Mouse (Mus musculus): ENCODE measurements around the gene Arhgap11a. TPM values are rescaled to one million over a fixed set of nuclear protein-coding genes. Genes with fewer than 3 reads are reported as not detected.

Arhgap11a gene
- total RNA-seq, 2 experiments from 2014 or later, result 2.6 to 3.1 TPM

GRCm38 (mm10) chr2:113822367-113822766 is 26.1 kb downstream of the Arhgap11a start:
- intact Hi-C loops (cut with DNase I), result loop anchor here (5.0 kb wide), 2 partner anchors 285 to 330 kb away; no protein-coding TSS in a partner anchor
- DNase-seq (ENCODE audit: low spot score in 2 of 2), result no peak

- DNase-seq (ENCODE audit: low spot score in 2 of 2), result no peak
- intact Hi-C loops (cut with DNase I), result loop anchor here (5.0 kb wide), 2 partner anchors 284 to 329 kb away; no protein-coding TSS in a partner anchor
These were observed 27.2 kb downstream of the Arhgap11a start for GRCm38 (mm10) chr2:113821176-113821734.

GRCm38 (mm10) chr2:113820117-113820516 is 28.3 kb downstream of the Arhgap11a start:
- no peak for DNase-seq (ENCODE audit: low spot score in 2 of 2)
- intact Hi-C loops (cut with DNase I), result loop anchor here (5.0 kb wide), 2 partner anchors 283 to 328 kb away; no protein-coding TSS in a partner anchor

- DNase-seq (ENCODE audit: low spot score in 2 of 2), result no peak
- intact Hi-C loops (cut with DNase I), result no loop called here
These were observed 30.5 kb downstream of the Arhgap11a start for GRCm38 (mm10) chr2:113817681-113818606.

- intact Hi-C loops (cut with DNase I), result loop anchor here (5.0 kb wide), 2 partner anchors 270 to 310 kb away; no protein-coding TSS in a partner anchor
- peak; percentile 56 to 60 for DNase-seq (ENCODE audit: low spot score in 2 of 2)
These were observed 40.8 kb downstream of the Arhgap11a start for GRCm38 (mm10) chr2:113807640-113808039.

- intact Hi-C loops (cut with DNase I), result loop anchor here (5.0 kb wide), 2 partner anchors 270 to 310 kb away; no protein-coding TSS in a partner anchor
- no peak for DNase-seq (ENCODE audit: low spot score in 2 of 2)
These were observed 41.4 kb downstream of the Arhgap11a start for GRCm38 (mm10) chr2:113806851-113807577.

GRCm38 (mm10) chr2:113805765-113806164 is 42.7 kb downstream of the Arhgap11a start:
- peak in 1 of 2 experiments; percentile 60 for DNase-seq (ENCODE audit: low spot score in 2 of 2)
- intact Hi-C loops (cut with DNase I), result loop anchor here (5.0 kb wide), 2 partner anchors 268 to 308 kb away; no protein-coding TSS in a partner anchor

GRCm38 (mm10) chr2:113803753-113804152 is 44.7 kb downstream of the Arhgap11a start:
- intact Hi-C loops (cut with DNase I), result no loop called here

GRCm38 (mm10) chr2:113800846-113801245 is 47.6 kb downstream of the Arhgap11a start:
- no peak for DNase-seq (ENCODE audit: low spot score in 2 of 2)
- intact Hi-C loops (cut with DNase I), result no loop called here

More at GRCm38 (mm10) chr2:113803753-113804152, 44.7 kb downstream of the Arhgap11a start:
- no peak for DNase-seq (ENCODE audit: low spot score in 2 of 2)

- intact Hi-C loops (cut with DNase I), result no loop called here
- no peak for DNase-seq (ENCODE audit: low spot score in 2 of 2)
These were observed 49.9 kb downstream of the Arhgap11a start for GRCm38 (mm10) chr2:113798605-113799004.

GRCm38 (mm10) chr2:113795186-113795585 is 53.3 kb downstream of the Arhgap11a start:
- intact Hi-C loops (cut with DNase I), result no loop called here
- DNase-seq (ENCODE audit: low spot score in 2 of 2), result no peak

GRCm38 (mm10) chr2:113793521-113793920 is 54.9 kb downstream of the Arhgap11a start:
- intact Hi-C loops (cut with DNase I), result no loop called here
- DNase-seq (ENCODE audit: low spot score in 2 of 2), result no peak

GRCm38 (mm10) chr2:113788821-113789387 is 59.6 kb downstream of the Arhgap11a start:
- intact Hi-C loops (cut with DNase I), result no loop called here
- no peak for DNase-seq (ENCODE audit: low spot score in 2 of 2)

- no peak for DNase-seq (ENCODE audit: low spot score in 2 of 2)
- intact Hi-C loops (cut with DNase I), result no loop called here
These were observed 60.6 kb downstream of the Arhgap11a start for GRCm38 (mm10) chr2:113787882-113788281.

- DNase-seq (ENCODE audit: low spot score in 2 of 2), result no peak
- intact Hi-C loops (cut with DNase I), result no loop called here
These were observed 63.6 kb downstream of the Arhgap11a start for GRCm38 (mm10) chr2:113784851-113785250.

- no peak for DNase-seq (ENCODE audit: low spot score in 2 of 2)
- intact Hi-C loops (cut with DNase I), result no loop called here
These were observed 66.9 kb downstream of the Arhgap11a start for GRCm38 (mm10) chr2:113781521-113781920.
